Mouse (Mus musculus): ENCODE measurements around the gene Meis3.

Gene Meis3

GRCm38 (mm10) chr7:16174597-16175541 is at the start of gene Meis3:
Meis3 (plus strand) TSS chr7:16175090.
- 1% methylated on average over 39 of the region's 42 CpGs for WGBS

- 86% methylated on average over 9 of the region's 9 CpGs for WGBS
These were observed 49.1 kb upstream of the Meis3 start for GRCm38 (mm10) chr7:16125829-16126228.

GRCm38 (mm10) chr7:16128344-16128743 is 46.5 kb upstream of the Meis3 start:
- 34% methylated on average over 6 of the region's 6 CpGs for WGBS

GRCm38 (mm10) chr7:16128899-16129298 is 46.0 kb upstream of the Meis3 start:
- WGBS: 52% methylated on average over 5 of the region's 5 CpGs

GRCm38 (mm10) chr7:16129421-16129845 is 45.5 kb upstream of the Meis3 start, which contains the start of gene Slc8a2:
Slc8a2 (plus strand) TSS chr7:16129826.
- WGBS: 2% methylated on average over 12 of the region's 12 CpGs

GRCm38 (mm10) chr7:16129846-16130691 is 44.8 kb upstream of the Meis3 start:
- WGBS: 3% methylated on average over 37 of the region's 38 CpGs

GRCm38 (mm10) chr7:16130956-16131634 is 43.8 kb upstream of the Meis3 start:
- whole genome bisulfite sequencing: 22% methylated on average over 13 of the region's 13 CpGs

GRCm38 (mm10) chr7:16132161-16132581 is 42.7 kb upstream of the Meis3 start:
- WGBS: 13% methylated on average over 7 of the region's 7 CpGs

GRCm38 (mm10) chr7:16132926-16133325 is 42.0 kb upstream of the Meis3 start:
- WGBS: 40% methylated on average over 3 of the region's 3 CpGs

GRCm38 (mm10) chr7:16133691-16134090 is 41.2 kb upstream of the Meis3 start:
- 70% methylated on average over 9 of the region's 9 CpGs for WGBS

- WGBS: 25% methylated on average over 7 of the region's 7 CpGs
These were observed 39.9 kb upstream of the Meis3 start for GRCm38 (mm10) chr7:16134951-16135392.

- 13% methylated on average over 27 of the region's 27 CpGs for WGBS
These were observed 28.1 kb upstream of the Meis3 start for GRCm38 (mm10) chr7:16146489-16147410.

GRCm38 (mm10) chr7:16147643-16148042 is 27.2 kb upstream of the Meis3 start:
- 25% methylated on average over 15 of the region's 15 CpGs for WGBS

GRCm38 (mm10) chr7:16149241-16149640 is 25.6 kb upstream of the Meis3 start:
- WGBS: 28% methylated on average over 5 of the region's 5 CpGs

GRCm38 (mm10) chr7:16150191-16151145 is 24.4 kb upstream of the Meis3 start:
- WGBS: 59% methylated on average over 9 of the region's 9 CpGs

- WGBS: 11% methylated on average over 10 of the region's 10 CpGs
These were observed 21.4 kb upstream of the Meis3 start for GRCm38 (mm10) chr7:16153522-16153921.

- WGBS: 28% methylated on average over 9 of the region's 9 CpGs
These were observed 19.6 kb upstream of the Meis3 start for GRCm38 (mm10) chr7:16155132-16155872.

- WGBS: 28% methylated on average over 8 of the region's 8 CpGs
These were observed 18.7 kb upstream of the Meis3 start for GRCm38 (mm10) chr7:16156105-16156714.

All from cerebral cortex, adult 2 months (tissue).